Mouse (Mus musculus) stomach, embryonic 14.5 days (tissue): ENCODE measurements around the gene Dpy19l2. TPM values are rescaled to one million over a fixed set of nuclear protein-coding genes. Genes with fewer than 3 reads are reported as not detected.

Source experiments
- ATAC-seq: fragments of 200-750 bp; cut with Nextera tagmentation; 2 replicates; pipeline ENCODE4 v1.8.0; 2017; ENCODE audit warnings: low read depth, moderate TSS enrichment; ENCODE audit not compliant: insufficient number of reproducible peaks, insufficient read depth, low FRiP score
- H3K27ac ChIP-seq: fragments of 300-500 bp; sonication (generic); 2 replicates; pipeline ENCODE4 v1.5.1; 2014; ENCODE audit warnings: mild to moderate bottlenecking, low read length, moderate library complexity, mixed read lengths
- H3K27me3 ChIP-seq: fragments of 300-500 bp; sonication (generic); 2 replicates; pipeline ENCODE4 v1.6.1; 2014; ENCODE audit warnings: low read length, control low read depth, mixed read lengths; ENCODE audit not compliant: control insufficient read depth, insufficient read depth
- H3K36me3 ChIP-seq: fragments of 300-500 bp; sonication (generic); 2 replicates; pipeline ENCODE4 v1.6.1; 2014; ENCODE audit warnings: mild to moderate bottlenecking, control low read depth, low read length, moderate library complexity, mixed read lengths; ENCODE audit not compliant: control insufficient read depth, insufficient read depth
- H3K4me1 ChIP-seq: fragments of 300-500 bp; sonication (generic); 2 replicates; pipeline ENCODE4 v1.6.1; 2014; ENCODE audit warnings: low read length, control low read depth, mixed read lengths; ENCODE audit not compliant: control insufficient read depth, insufficient read depth
- H3K4me2 ChIP-seq: fragments of 300-500 bp; sonication (generic); replicated peaks from 2 replicates; pipeline ENCODE4 v1.6.1; 2014; ENCODE audit warnings: low read depth, low read length, control low read depth
- H3K4me3 ChIP-seq: fragments of 300-500 bp; sonication (generic); 2 replicates; pipeline ENCODE4 v1.5.1; 2014; ENCODE audit warnings: low read depth, low read length, control low read depth
- H3K9ac ChIP-seq: fragments of 300-500 bp; sonication (generic); replicated peaks from 2 replicates; pipeline ENCODE4 v1.6.1; 2014; ENCODE audit warnings: low read depth, mild to moderate bottlenecking, control low read depth, low read length, moderate library complexity, mixed read lengths
- H3K9me3 ChIP-seq: fragments of 300-500 bp; sonication (generic); 2 replicates; pipeline ENCODE4 v1.6.1; 2016; ENCODE audit warnings: low read depth, low read length, control low read depth; ENCODE audit not compliant: control insufficient read depth
- WGBS: fragments of 180-500 bp; shearing (Covaris S2); extraction: QIAGEN DNeasy Blood & Tissue Kit; methylation state at CpG from one replicate; pipeline ENCODE4 v1.1.7; 2014; 5-methylcytosine and 5-hydroxymethylcytosine counted together
- polyA plus RNA-seq: library from polyadenylated mRNA; unstranded; fragments of >200 nt; fragmentation: Nextera tagmentation; extraction: Ambion mirVana; gene quantifications from 2 replicates; pipeline ENCODE4 v1.2.1, GENCODE M21; 2014

Dpy19l2 gene
- polyA plus RNA-seq, 1 experiment from 2014 or later, result not detected

GRCm38 (mm10) chr9:24514078-24514469 is 182.0 kb downstream of the Dpy19l2 start:
- Histone ChIP-seq H3K27me3 (no peaks in the 10 kb centered on the region), H3K9ac (no peak overlapping the region), H3K36me3 (no peaks in the 10 kb centered on the region), H3K4me1 (no peaks in the 10 kb centered on the region), H3K27ac (no peak overlapping the region), H3K9me3 (no peaks in the 10 kb centered on the region), H3K4me3 (no peak overlapping the region), H3K4me2 (no peak overlapping the region)
- no peak for ATAC-seq
- 71% methylated on average over 5 of the region's 5 CpGs for WGBS

DNA sequence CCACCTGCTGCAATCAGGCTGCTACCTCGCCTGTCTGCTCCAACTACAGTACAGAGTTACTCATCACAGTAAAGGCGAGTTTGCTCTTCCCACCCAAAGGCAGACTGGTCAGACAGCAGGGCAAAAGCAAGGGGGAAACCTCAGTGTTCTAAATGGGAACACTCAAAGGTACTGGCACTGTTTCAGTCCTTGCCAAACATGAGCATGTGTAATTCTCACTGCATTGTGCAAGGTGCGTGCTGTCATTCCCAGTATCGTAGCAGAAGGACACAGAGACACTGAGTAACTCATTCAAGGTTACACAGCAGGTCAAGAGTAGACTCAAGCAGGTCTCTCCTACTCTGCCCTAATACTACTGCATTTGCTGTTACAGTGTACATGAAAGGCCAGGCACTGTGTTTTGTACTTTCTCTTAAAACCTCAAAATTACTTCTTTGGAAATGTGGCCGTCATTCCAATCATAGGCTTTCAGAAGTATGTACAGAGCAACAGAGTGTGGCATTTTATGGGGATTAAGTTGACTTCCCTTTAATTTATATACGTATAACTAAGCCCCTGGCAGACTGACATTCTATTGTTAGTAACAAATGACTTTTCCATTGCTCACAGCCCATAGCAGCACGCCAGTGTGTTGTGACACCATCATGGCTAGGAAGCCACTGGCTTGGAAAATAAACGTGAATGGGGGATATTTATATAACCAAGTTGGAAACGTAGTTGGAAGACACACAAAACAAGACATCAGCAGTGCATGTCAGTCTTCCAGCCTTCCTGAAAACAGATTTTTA is 182.6 kb downstream of the Dpy19l2 start:
- WGBS, result 69% methylated on average over 9 of the region's 9 CpGs
- ATAC-seq, result no peak
- no peaks in the 10 kb centered on the region for H3K4me1 ChIP-seq
- H3K27ac ChIP-seq, result no peak overlapping the region
- H3K9me3 ChIP-seq, result no peaks in the 10 kb centered on the region
- no peak overlapping the region for H3K9ac ChIP-seq
- no peaks in the 10 kb centered on the region for H3K27me3 ChIP-seq
- no peak overlapping the region for H3K4me3 ChIP-seq
- no peak overlapping the region for H3K4me2 ChIP-seq
- H3K36me3 ChIP-seq, result no peaks in the 10 kb centered on the region

DNA sequence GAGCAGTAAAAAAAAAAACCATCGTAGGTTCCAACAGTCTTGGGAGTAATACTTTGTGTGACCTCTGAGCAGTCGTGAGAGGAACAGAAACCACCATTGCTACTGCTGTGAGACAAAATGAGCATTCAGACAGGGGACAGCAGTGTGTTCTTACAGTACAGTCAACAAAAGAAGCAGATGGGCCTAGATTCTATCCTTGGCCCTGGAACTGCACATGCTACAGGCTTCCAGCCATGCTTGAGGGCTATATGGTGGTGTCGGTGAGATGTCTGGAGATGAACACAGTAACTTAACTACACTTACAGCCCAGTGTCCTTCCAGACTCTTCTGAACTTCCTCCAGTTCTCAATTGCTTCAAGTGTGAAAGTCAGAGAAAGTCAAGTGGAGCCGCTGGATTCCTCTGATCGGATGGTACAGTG is 184.0 kb downstream of the Dpy19l2 start:
- no peaks in the 10 kb centered on the region for H3K9me3 ChIP-seq
- H3K27me3 ChIP-seq, result no peaks in the 10 kb centered on the region
- no peaks in the 10 kb centered on the region for H3K36me3 ChIP-seq
- H3K27ac ChIP-seq, result no peak overlapping the region
- no peak for ATAC-seq
- 88% methylated on average over 5 of the region's 5 CpGs for WGBS
- H3K4me3 ChIP-seq, result no peak overlapping the region
- H3K4me1 ChIP-seq, result no peaks in the 10 kb centered on the region
- no peak overlapping the region for H3K9ac ChIP-seq
- no peak overlapping the region for H3K4me2 ChIP-seq

- H3K4me2 ChIP-seq, result no peak overlapping the region
- no peaks in the 10 kb centered on the region for H3K36me3 ChIP-seq
- no peak for ATAC-seq
- 89% methylated on average over 4 of the region's 4 CpGs for WGBS
- no peaks in the 10 kb centered on the region for H3K4me1 ChIP-seq
- H3K27me3 ChIP-seq, result no peaks in the 10 kb centered on the region
- H3K9ac ChIP-seq, result no peak overlapping the region
- no peak overlapping the region for H3K4me3 ChIP-seq
- no peak overlapping the region for H3K27ac ChIP-seq
- no peaks in the 10 kb centered on the region for H3K9me3 ChIP-seq
Observed at GRCm38 (mm10) chr9:24511371-24512120, 184.5 kb downstream of the Dpy19l2 start.

DNA sequence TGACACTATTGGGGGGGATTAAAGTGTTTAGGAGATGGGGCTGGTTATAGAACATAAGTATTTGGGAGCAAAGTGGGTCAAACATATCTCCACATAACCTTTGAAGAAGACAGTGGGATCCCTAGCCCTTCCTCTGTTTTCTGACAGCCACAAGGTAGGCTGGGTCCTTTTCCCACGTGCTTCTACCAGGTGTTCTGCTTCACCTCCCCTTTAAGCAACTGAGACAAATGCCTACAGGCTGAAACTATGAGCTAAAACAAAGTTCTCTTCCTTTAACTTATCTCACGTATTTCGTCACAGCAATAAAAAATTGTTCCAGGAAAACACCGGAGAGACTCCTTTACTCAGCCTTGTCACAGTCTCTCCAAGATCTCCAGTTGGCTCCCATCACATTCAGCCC is 187.2 kb downstream of the Dpy19l2 start:
- Histone ChIP-seq H3K4me2 (no peak overlapping the region), H3K4me1 (no peaks in the 10 kb centered on the region), H3K9ac (no peak overlapping the region), H3K27ac (no peak overlapping the region), H3K9me3 (no peaks in the 10 kb centered on the region), H3K36me3 (no peaks in the 10 kb centered on the region), H3K27me3 (no peaks in the 10 kb centered on the region), H3K4me3 (no peak overlapping the region)
- WGBS, result 79% methylated on average over 4 of the region's 4 CpGs
- no peak for ATAC-seq

Other genes with a start within 250 kb of the Dpy19l2 start
- 15.7 and 16.9 TPM in 2 replicates for gene Dpy19l1, start 193.2 kb downstream of the Dpy19l2 start, polyA plus RNA-seq
- gene Cypt4, start 71.1 kb downstream of the Dpy19l2 start, polyA plus RNA-seq, result not detected in 2 replicates
- 0.19 and 0.57 TPM in 2 replicates for gene Tbx20, start 78.0 kb upstream of the Dpy19l2 start, polyA plus RNA-seq